11 mouse cellular contexts compared by ENCODE assay signal in genomic region chr4:100170743-100171142, GRCm38 (mm10).
DNase-seq lines count a peak whose midpoint lies in the region; ATAC-seq and TF ChIP-seq lines count a peak whose summit lies in the region.
"Had no signal": no experiment of that assay in that cellular context is flagged by ENCODE, and none has a peak within 500 bp of the region (broad histone marks: within the 10 kb centered on the region; RNA-seq: fewer than 3 reads in every experiment).

No protein-coding gene starts in this region.

- no peak overlapping the region for H3K9ac ChIP-seq in forebrain, postnatal 0 days
- no peak overlapping the region for H3K9ac ChIP-seq in kidney, postnatal 0 days (ENCODE audit: low read depth, low read length)
- H3K9ac ChIP-seq in hindbrain, postnatal 0 days (replicated peaks; ENCODE audit: low read length): no peak overlapping the region

- H3K4me1 ChIP-seq in forebrain, embryonic 10.5 days: peaks cover 52% of the 10 kb centered on the region
- H3K4me1 ChIP-seq in forebrain, postnatal 0 days (ENCODE audit: insufficient read depth): no peaks in the 10 kb centered on the region
- peaks cover 3% of the 10 kb centered on the region; the same call in 1 of the 2 replicates for H3K4me1 ChIP-seq in kidney, postnatal 0 days (replicated peaks; ENCODE audit: insufficient read depth, low read length)
- H3K4me1 ChIP-seq in embryonic facial prominence, embryonic 10.5 days: peaks cover 62% of the 10 kb centered on the region
- peaks cover 8% of the 10 kb centered on the region; the same call in 1 of the 2 replicates for H3K4me1 ChIP-seq in hindbrain, postnatal 0 days (ENCODE audit: insufficient read depth, low read length)

- no peak for DNase-seq in forebrain, embryonic 10.5 days (ENCODE audit: extremely low spot score, low spot score)
- DNase-seq in forebrain, postnatal 0 days: no peak
- no peak for DNase-seq in kidney, postnatal 0 days (ENCODE audit: low spot score)
- DNase-seq in kidney, adult 18-20 months: no peak
- no peak for DNase-seq in embryonic facial prominence, embryonic 10.5 days (ENCODE audit: low spot score)
- DNase-seq in hindbrain, postnatal 0 days (ENCODE audit: low spot score): no peak
- DNase-seq in MN1 (ENCODE audit: low spot score): no peak
- no peak for DNase-seq in gastrocnemius, adult 8-10 months (ENCODE audit: low spot score in 2 of 2)
- DNase-seq: cerebellum, adult 18-20 months; heart, adult 2 months; spleen, adult 18-20 months had no signal

- no peak for TF ChIP-seq CTCF in forebrain, postnatal 0 days (IDR thresholded peaks at IDR 0.05; ENCODE audit: low read depth)
- no peak for TF ChIP-seq CTCF in kidney, postnatal 0 days (IDR thresholded peaks at IDR 0.05; ENCODE audit: low read depth)
- TF ChIP-seq CTCF in hindbrain, postnatal 0 days (IDR thresholded peaks at IDR 0.05; ENCODE audit: low read depth): no peak

- no peaks in the 10 kb centered on the region for H3K27me3 ChIP-seq in forebrain, embryonic 10.5 days (ENCODE audit: poor library complexity, severe bottlenecking)
- H3K27me3 ChIP-seq in forebrain, postnatal 0 days (ENCODE audit: insufficient read depth, low read length): no peaks in the 10 kb centered on the region
- no peaks in the 10 kb centered on the region for H3K27me3 ChIP-seq in kidney, postnatal 0 days (ENCODE audit: insufficient read depth, low read length)
- no peaks in the 10 kb centered on the region for H3K27me3 ChIP-seq in embryonic facial prominence, embryonic 10.5 days (replicated peaks; ENCODE audit: low read depth, poor library complexity, severe bottlenecking)
- H3K27me3 ChIP-seq in hindbrain, postnatal 0 days (ENCODE audit: insufficient read depth, low read length): no peaks in the 10 kb centered on the region

- H3K36me3 ChIP-seq in forebrain, embryonic 10.5 days (replicated peaks): no peaks in the 10 kb centered on the region
- no peaks in the 10 kb centered on the region for H3K36me3 ChIP-seq in forebrain, postnatal 0 days (ENCODE audit: insufficient read depth)
- H3K36me3 ChIP-seq in kidney, postnatal 0 days (ENCODE audit: insufficient read depth, low read length): no peaks in the 10 kb centered on the region
- H3K36me3 ChIP-seq in embryonic facial prominence, embryonic 10.5 days (replicated peaks): no peaks in the 10 kb centered on the region
- H3K36me3 ChIP-seq in hindbrain, postnatal 0 days (ENCODE audit: insufficient read depth, low read length): no peaks in the 10 kb centered on the region

- H3K9me3 ChIP-seq in forebrain, embryonic 10.5 days: no peaks in the 10 kb centered on the region
- H3K9me3 ChIP-seq in forebrain, postnatal 0 days (ENCODE audit: low read length): no peaks in the 10 kb centered on the region
- no peaks in the 10 kb centered on the region for H3K9me3 ChIP-seq in kidney, postnatal 0 days (replicated peaks; ENCODE audit: low read length)
- H3K9me3 ChIP-seq in embryonic facial prominence, embryonic 10.5 days: no peaks in the 10 kb centered on the region
- no peaks in the 10 kb centered on the region for H3K9me3 ChIP-seq in hindbrain, postnatal 0 days (ENCODE audit: low read length)

- 22% methylated on average over 5 of the region's 5 CpGs for WGBS in forebrain, embryonic 10.5 days
- WGBS in forebrain, postnatal 0 days: 16% methylated on average over 5 of the region's 5 CpGs
- WGBS in kidney, postnatal 0 days: 18% methylated on average over 5 of the region's 5 CpGs
- 23% methylated on average over 5 of the region's 5 CpGs for WGBS in embryonic facial prominence, embryonic 10.5 days
- WGBS in hindbrain, postnatal 0 days: 32% methylated on average over 5 of the region's 5 CpGs

- peak overlapping the region; percentile 74 for H3K27ac ChIP-seq in forebrain, embryonic 10.5 days
- no peak overlapping the region for H3K27ac ChIP-seq in forebrain, postnatal 0 days (ENCODE audit: low read depth, low read length)
- H3K27ac ChIP-seq in kidney, postnatal 0 days: no peak overlapping the region
- H3K27ac ChIP-seq in embryonic facial prominence, embryonic 10.5 days (replicated peaks): peak overlapping the region; percentile 83
- no peak overlapping the region for H3K27ac ChIP-seq in hindbrain, postnatal 0 days
- H3K27ac ChIP-seq: heart, adult 2 months had no signal

- H3K4me2 ChIP-seq in forebrain, postnatal 0 days (ENCODE audit: low read depth): no peak overlapping the region
- peak overlapping the region; percentile 9; the same call in 1 of the 2 replicates for H3K4me2 ChIP-seq in kidney, postnatal 0 days (ENCODE audit: low read length)
- H3K4me2 ChIP-seq in hindbrain, postnatal 0 days (ENCODE audit: low read depth, low read length): peak overlapping the region; percentile 33; the same call in 1 of the 2 replicates

- no peak for ATAC-seq in forebrain, postnatal 0 days
- no peak for ATAC-seq in kidney, postnatal 0 days (replicated peaks; ENCODE audit: low FRiP score, low read depth)
- no peak for ATAC-seq in hindbrain, postnatal 0 days

- H3K4me3 ChIP-seq in forebrain, embryonic 10.5 days: peak overlapping the region; percentile 41; the same call in 1 of the 2 replicates
- no peak overlapping the region for H3K4me3 ChIP-seq in forebrain, postnatal 0 days (ENCODE audit: low read depth, low read length)
- no peak overlapping the region for H3K4me3 ChIP-seq in kidney, postnatal 0 days (replicated peaks; ENCODE audit: low read depth, low read length)
- peak overlapping the region; percentile 40; the same call in 1 of the 2 replicates for H3K4me3 ChIP-seq in embryonic facial prominence, embryonic 10.5 days
- H3K4me3 ChIP-seq in hindbrain, postnatal 0 days (ENCODE audit: low read length): no peak overlapping the region
- H3K4me3 ChIP-seq: heart, adult 2 months had no signal

Comparison
In these comparisons a context has a peak if more than half of its experiments do, and no peak if none do; other contexts are left out.
1. H3K27ac ChIP-seq: peak in forebrain, embryonic 10.5 days (single experiment) and embryonic facial prominence, embryonic 10.5 days (single experiment); none in forebrain, postnatal 0 days (single experiment), kidney, postnatal 0 days (single experiment) and hindbrain, postnatal 0 days (single experiment).
2. H3K4me3 ChIP-seq: peak in forebrain, embryonic 10.5 days (single experiment) and embryonic facial prominence, embryonic 10.5 days (single experiment); none in forebrain, postnatal 0 days (single experiment), kidney, postnatal 0 days (single experiment) and hindbrain, postnatal 0 days (single experiment).